Mouse (Mus musculus) adrenal gland, adult 18-20 months (tissue): ENCODE data around the gene Moxd1. TPM values are rescaled to one million over a fixed set of nuclear protein-coding genes. Genes with fewer than 3 reads are reported as not detected.

Experiments used
- total RNA-seq, 2 experiments: library from RNA; stranded (reverse); gene quantifications; 1 replicate in 1 of 2; 2 replicates in 1 of 2; pipeline ENCODE4 v1.2.3; 2021

Gene Moxd1
- total RNA-seq, 2 experiments from 2014 or later, result 0.26 TPM; not detected in 1

Other genes with a start within 250 kb of the Moxd1 start
- gene Taar6, start 237.9 kb upstream of the Moxd1 start, total RNA-seq, result not detected
- gene Taar7a, start 230.0 kb upstream of the Moxd1 start, total RNA-seq, result not detected
- not detected for gene Taar7b, start 223.6 kb upstream of the Moxd1 start, total RNA-seq
- gene Taar7d, start 196.3 kb upstream of the Moxd1 start, total RNA-seq, result not detected
- not detected for gene Taar7e, start 185.9 kb upstream of the Moxd1 start, total RNA-seq
- not detected for gene Taar7f, start 174.0 kb upstream of the Moxd1 start, total RNA-seq
- gene Taar8a, start 147.0 kb upstream of the Moxd1 start, total RNA-seq, result not detected
- gene Taar8b, start 131.2 kb upstream of the Moxd1 start, total RNA-seq, result not detected
- gene Taar8c, start 121.6 kb upstream of the Moxd1 start, total RNA-seq, result not detected
- gene Taar9, start 114.0 kb upstream of the Moxd1 start, total RNA-seq, result not detected
- 100 to 1,000 TPM; 137 to 143 TPM for gene Stx7, start 74.2 kb upstream of the Moxd1 start, total RNA-seq